Mouse (Mus musculus): ENCODE measurements around the gene Ift122.
"Not testable (repeated sequence)": the region's sequence is repeated elsewhere in the genome, so short reads cannot be mapped to it uniquely, and the experiment has no call there.

Gene Ift122

GRCm38 (mm10) chr6:115845006-115845405, 8.3 kb upstream of the Ift122 start:
- CTCF ChIA-PET, result interaction anchor here (0.6 to 0.7 kb wide), 2 partner anchors 153 to 175 kb away, joined by 3 to 11 read pairs; no protein-coding TSS in a partner anchor

GRCm38 (mm10) chr6:115846640-115847411, 6.4 kb upstream of the Ift122 start:
- CTCF ChIA-PET, result interaction anchor here (0.5 to 1.4 kb wide), 2 partner anchors 39 to 110 kb away, joined by 3 read pairs; no protein-coding TSS in a partner anchor

- CTCF ChIA-PET, result interaction anchor here (1.4 kb wide), 1 partner anchor 41 kb away, joined by 3 read pairs; no protein-coding TSS in a partner anchor
Measured at GRCm38 (mm10) chr6:115848598-115849304, 4.5 kb upstream of the Ift122 start.

- CTCF ChIA-PET, result interaction anchor here (0.8 kb wide), 1 partner anchor 1016 kb away, joined by 4 read pairs; no protein-coding TSS in a partner anchor
Measured at GRCm38 (mm10) chr6:115852446-115853090, 702 bp upstream of the Ift122 start.

- CTCF ChIA-PET, result no interaction called here
Measured at GRCm38 (mm10) chr6:115853985-115854384, 715 bp downstream of the Ift122 start.

- CTCF ChIA-PET, result no interaction called here
Measured at GRCm38 (mm10) chr6:115854432-115854831, 1.2 kb downstream of the Ift122 start.

- CTCF ChIA-PET, result no interaction called here
Measured at GRCm38 (mm10) chr6:115855733-115856360, 2.6 kb downstream of the Ift122 start.

- CTCF ChIA-PET, result no interaction called here
Measured at GRCm38 (mm10) chr6:115856361-115856745, 3.1 kb downstream of the Ift122 start.

GRCm38 (mm10) chr6:115859258-115859657, 6.0 kb downstream of the Ift122 start:
- CTCF ChIA-PET, result interaction anchor here (0.5 kb wide), 1 partner anchor 74 kb away, joined by 3 read pairs; no protein-coding TSS in a partner anchor

- CTCF ChIA-PET, result no interaction called here
Measured at GRCm38 (mm10) chr6:115860027-115860556, 6.8 kb downstream of the Ift122 start.

GRCm38 (mm10) chr6:115863340-115863841, 10.1 kb downstream of the Ift122 start:
- CTCF ChIA-PET, result no interaction called here

- CTCF ChIA-PET, result no interaction called here
Measured at GRCm38 (mm10) chr6:115865246-115865645, 12.0 kb downstream of the Ift122 start.

- CTCF ChIA-PET, result not testable (repeated sequence)
Measured at GRCm38 (mm10) chr6:115867157-115867556, 13.9 kb downstream of the Ift122 start.

GRCm38 (mm10) chr6:115871318-115871717, 18.0 kb downstream of the Ift122 start:
- CTCF ChIA-PET, result not testable (repeated sequence)

- CTCF ChIA-PET, result no interaction called here
Measured at GRCm38 (mm10) chr6:115877239-115877638, 24.0 kb downstream of the Ift122 start.

GRCm38 (mm10) chr6:115878694-115879093, 25.4 kb downstream of the Ift122 start:
- CTCF ChIA-PET, result no interaction called here

- CTCF ChIA-PET, result no interaction called here
Measured at GRCm38 (mm10) chr6:115879736-115880135, 26.5 kb downstream of the Ift122 start.

GRCm38 (mm10) chr6:115880751-115881150, 27.5 kb downstream of the Ift122 start:
- CTCF ChIA-PET, result no interaction called here

- CTCF ChIA-PET, result no interaction called here
Measured at GRCm38 (mm10) chr6:115884018-115884417, 30.7 kb downstream of the Ift122 start.

GRCm38 (mm10) chr6:115886894-115887293, 33.6 kb downstream of the Ift122 start:
- CTCF ChIA-PET, result no interaction called here

GRCm38 (mm10) chr6:115888296-115888695, 35.0 kb downstream of the Ift122 start:
- CTCF ChIA-PET, result no interaction called here

All from spleen, embryonic (tissue).